In the genomic region with DNA sequence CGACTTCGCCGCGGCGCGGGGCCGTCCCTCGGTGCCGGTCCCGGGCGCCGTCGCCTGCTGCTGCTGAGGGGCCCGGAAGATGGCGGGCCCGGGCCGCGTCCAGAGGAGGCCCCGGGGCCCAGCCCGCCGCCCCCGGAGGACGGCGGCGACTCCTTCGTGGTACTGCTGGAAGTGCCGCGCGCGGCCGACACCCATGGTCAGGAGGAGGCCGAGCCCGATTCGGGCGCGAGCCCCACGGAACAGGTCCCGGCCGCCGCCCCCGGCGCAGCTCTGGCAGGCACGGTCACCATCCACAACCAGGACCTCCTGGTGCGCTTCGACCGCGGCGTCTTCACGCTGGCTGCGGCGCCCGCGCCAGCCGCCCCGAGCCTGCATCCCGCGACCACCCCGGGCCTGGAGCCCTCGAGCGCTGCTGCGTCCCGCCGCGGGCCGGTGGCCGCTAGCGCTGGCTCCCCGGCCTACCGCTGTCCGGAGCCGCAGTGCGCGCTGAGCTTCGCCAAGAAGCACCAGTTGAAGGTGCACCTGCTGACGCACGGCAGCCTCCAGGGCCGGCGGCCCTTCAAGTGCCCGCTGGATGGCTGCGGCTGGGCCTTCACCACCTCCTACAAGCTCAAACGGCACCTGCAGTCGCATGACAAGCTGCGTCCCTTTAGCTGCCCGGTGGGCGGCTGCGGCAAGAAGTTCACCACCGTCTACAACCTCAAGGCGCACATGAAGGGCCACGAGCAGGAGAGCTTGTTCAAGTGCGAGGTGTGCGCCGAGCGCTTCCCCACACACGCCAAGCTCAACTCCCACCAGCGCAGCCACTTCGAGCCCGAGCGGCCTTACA, we compare ENCODE assay signal across 9 mouse cellular contexts. TPM values are rescaled to one million over a fixed set of nuclear protein-coding genes. Genes with fewer than 3 reads are reported as not detected.
DNase-seq lines count a peak whose midpoint lies in the region; ATAC-seq and TF ChIP-seq lines count a peak whose summit lies in the region.
"Had no signal": no experiment of that assay in that cellular context is flagged by ENCODE, and none has a peak within 500 bp of the region (broad histone marks: within the 10 kb centered on the region; RNA-seq: fewer than 3 reads in every experiment).

No protein-coding gene starts in this region.

- H3K36me3 ChIP-seq in MEL (ENCODE audit: control insufficient read depth in 1 of 2, insufficient read depth in 2 of 2, low read length in 2 of 2): peaks cover 9 to 37% of the 10 kb centered on the region in 2 experiments
- peaks cover 29% of the 10 kb centered on the region for H3K36me3 ChIP-seq in heart, embryonic 14.5 days (ENCODE audit: control insufficient read depth, insufficient read depth, low read length)
- peaks cover 26% of the 10 kb centered on the region for H3K36me3 ChIP-seq in neural tube, embryonic 15.5 days

- H3K9me3 ChIP-seq in MEL (replicated peaks; ENCODE audit: insufficient read depth, low read length): no peaks in the 10 kb centered on the region
- no peaks in the 10 kb centered on the region for H3K9me3 ChIP-seq in heart, embryonic 14.5 days (ENCODE audit: control insufficient read depth, low read length)
- H3K9me3 ChIP-seq in neural tube, embryonic 15.5 days (replicated peaks): no peaks in the 10 kb centered on the region

- TF ChIP-seq EP300 in MEL (IDR thresholded peaks at IDR 0.05; ENCODE audit: low read depth in 1 of 2, low read length in 2 of 2): no peak

- no peak for TF ChIP-seq CTCF in MEL (IDR thresholded peaks at IDR 0.05 in 2 of 3, conservative IDR thresholded peaks at IDR 0.05 in 1 of 3; ENCODE audit: control insufficient read depth in 1 of 3, insufficient read depth in 1 of 3, low read depth in 2 of 3, low read length in 3 of 3, poor library complexity in 1 of 3, severe bottlenecking in 1 of 3)

- ATAC-seq in common myeloid progenitor, adult 5-6 weeks (replicated peaks; ENCODE audit: low read depth, poor library complexity, severe bottlenecking): peak; percentile 43
- ATAC-seq in heart, embryonic 14.5 days (ENCODE audit: insufficient number of reproducible peaks, insufficient read depth, low FRiP score, low read depth): peak; percentile 64
- ATAC-seq in neural tube, embryonic 15.5 days (ENCODE audit: low FRiP score): peak; percentile 83

- H3K4me2 ChIP-seq in heart, embryonic 14.5 days (ENCODE audit: low read length): peak overlapping the region; percentile 90
- H3K4me2 ChIP-seq in neural tube, embryonic 15.5 days: peak overlapping the region; percentile 88

- DNase-seq in 3134 (ENCODE audit: extremely low read depth, insufficient read length, low spot score) (peak; percentile 58), MEL (ENCODE audit: low read depth, low spot score) (peak; percentile 66)
- DNase-seq in kidney, postnatal 14 days: peak; percentile 52
- peak; percentile 28 to 31 for DNase-seq in lung, adult 18-20 months
- DNase-seq in thymus, postnatal 25 days: peak; percentile 38

- under 1% methylated on average over 97 of the region's 98 CpGs for WGBS in heart, embryonic 14.5 days
- WGBS in neural tube, embryonic 15.5 days: under 1% methylated on average over 95 of the region's 98 CpGs

- no peak overlapping the region for H3K27ac ChIP-seq in MEL (ENCODE audit: control insufficient read depth, low read depth, low read length)
- peak overlapping the region; percentile 68 to 86 for H3K27ac ChIP-seq in heart, embryonic 14.5 days (replicated peaks in 1 of 2; ENCODE audit: control insufficient read depth in 1 of 2, insufficient read depth in 1 of 2, low read depth in 2 of 2, low read length in 2 of 2)
- peak overlapping the region; percentile 90 for H3K27ac ChIP-seq in neural tube, embryonic 15.5 days (replicated peaks)

- no peak for TF ChIP-seq POLR2A in MEL (IDR thresholded peaks at IDR 0.05; ENCODE audit: control insufficient read depth in 1 of 2, insufficient read depth in 1 of 2, low read depth in 1 of 2, low read length in 2 of 2, poor library complexity in 1 of 2)

- H3K79me2 ChIP-seq in MEL (ENCODE audit: control insufficient read depth, insufficient read depth, low read length, poor library complexity): peaks cover 21% of the 10 kb centered on the region

- peaks cover 0 to 2% of the 10 kb centered on the region in 2 experiments; a peak in 1 of 4 replicates for H3K27me3 ChIP-seq in MEL (ENCODE audit: control insufficient read depth in 1 of 2, insufficient read depth in 2 of 2, low read length in 2 of 2)
- no peaks in the 10 kb centered on the region for H3K27me3 ChIP-seq in heart, embryonic 14.5 days (ENCODE audit: control insufficient read depth, insufficient read depth, low read length)
- no peaks in the 10 kb centered on the region for H3K27me3 ChIP-seq in neural tube, embryonic 15.5 days (replicated peaks)

- H3K4me1 ChIP-seq in MEL (ENCODE audit: control insufficient read depth in 1 of 2, insufficient read depth in 2 of 2, low read length in 2 of 2): peaks cover 17 to 30% of the 10 kb centered on the region in 2 experiments
- peaks cover 4 to 22% of the 10 kb centered on the region in 2 experiments; a peak in 3 of 4 replicates for H3K4me1 ChIP-seq in heart, embryonic 14.5 days (ENCODE audit: control insufficient read depth in 2 of 2, insufficient read depth in 2 of 2, low read length in 2 of 2)
- peaks cover 32% of the 10 kb centered on the region for H3K4me1 ChIP-seq in neural tube, embryonic 15.5 days

- no peak for TF ChIP-seq RAD21 in MEL (IDR thresholded peaks at IDR 0.05; ENCODE audit: low read depth, low read length)

- H3K4me3 ChIP-seq in MEL (ENCODE audit: control insufficient read depth in 1 of 2, insufficient read depth in 1 of 2, low read depth in 2 of 2, low read length in 2 of 2): peak overlapping the region; percentile 76 to 94
- peak overlapping the region; percentile 93 to 96 for H3K4me3 ChIP-seq in heart, embryonic 14.5 days (ENCODE audit: control insufficient read depth in 1 of 2, insufficient read depth in 1 of 2, low read depth in 1 of 2, low read length in 2 of 2)
- H3K4me3 ChIP-seq in neural tube, embryonic 15.5 days (replicated peaks): peak overlapping the region; percentile 88

- H3K9ac ChIP-seq in MEL (ENCODE audit: control insufficient read depth, low read depth, low read length, poor library complexity, severe bottlenecking): peak overlapping the region; percentile 87
- H3K9ac ChIP-seq in heart, embryonic 14.5 days (ENCODE audit: low read length): peak overlapping the region; percentile 93
- peak overlapping the region; percentile 86 for H3K9ac ChIP-seq in neural tube, embryonic 15.5 days (replicated peaks)

TF ChIP-seq in MEL, 35 proteins besides CTCF, POLR2A, EP300 and RAD21:
- TF ChIP-seq MYB (IDR thresholded peaks at IDR 0.05; ENCODE audit: low read depth, low read length) (no peak), E2F4 (IDR thresholded peaks at IDR 0.05; ENCODE audit: borderline replicate concordance, low read depth, low read length) (no peak), MXI1 (IDR thresholded peaks at IDR 0.05; ENCODE audit: low read depth, low read length) (peak; percentile 27; the same call in 1 of the 2 replicates), MEF2A (IDR thresholded peaks at IDR 0.05; ENCODE audit: extremely low read depth, insufficient replicate concordance, low read depth, low read length, poor library complexity, severe bottlenecking) (no peak), POLR2AphosphoS2 (IDR thresholded peaks at IDR 0.05; ENCODE audit: low read length) (no peak), SIN3A (IDR thresholded peaks at IDR 0.05; ENCODE audit: low read length) (peak; percentile 17; the same call in 1 of the 2 replicates)

RNA-seq across cellular contexts. Expression of gene Zxdc, which starts 0.6 kb away (rescaled TPM):
- 7.8 and 8.6 TPM in 2 replicates for total RNA-seq in MEL (2012; rRNA removed)
- polyA plus RNA-seq in MEL (2012; ENCODE audit: insufficient read depth in 1 of 2, insufficient read length in 2 of 2, low read depth in 1 of 2, low replicate concordance in 2 of 2, missing spikeins in 1 of 2): 10 to 100 TPM in 1 of 2 experiments, not detected in 1; 10.7 TPM
- 11.6 and 15.8 TPM in 2 replicates for total RNA-seq in common myeloid progenitor, adult 5-6 weeks (2017)
- 11.0 and 11.5 TPM in 2 replicates for polyA plus RNA-seq in heart, embryonic 14.5 days (2014; fragmentation: Nextera tagmentation; extraction: Ambion mirVana)
- 8.1 and 10.4 TPM in 2 replicates for polyA plus RNA-seq in neural tube, embryonic 15.5 days (2015; fragmentation: Nextera tagmentation; extraction: Ambion mirVana)

RNA-seq across cellular contexts. Expression of gene Uroc1, which starts 36.9 kb away (rescaled TPM):
- total RNA-seq in MEL (2012; rRNA removed): not detected in 2 replicates
- not detected for polyA plus RNA-seq in MEL (2012; ENCODE audit: insufficient read depth in 1 of 2, insufficient read length in 2 of 2, low read depth in 1 of 2, low replicate concordance in 2 of 2, missing spikeins in 1 of 2)
- total RNA-seq in common myeloid progenitor, adult 5-6 weeks (2017): not detected in 2 replicates
- polyA plus RNA-seq in heart, embryonic 14.5 days (2014; fragmentation: Nextera tagmentation; extraction: Ambion mirVana): not detected in 2 replicates
- 0.11 TPM in 1 of 2 replicates, not detected in the other for polyA plus RNA-seq in neural tube, embryonic 15.5 days (2015; fragmentation: Nextera tagmentation; extraction: Ambion mirVana)

RNA-seq across cellular contexts. Expression of gene Chst13, which starts 45.0 kb away (rescaled TPM):
- total RNA-seq in MEL (2012; rRNA removed): not detected in 2 replicates
- polyA plus RNA-seq in MEL (2012; ENCODE audit: insufficient read depth in 1 of 2, insufficient read length in 2 of 2, low read depth in 1 of 2, low replicate concordance in 2 of 2, missing spikeins in 1 of 2): not detected
- 0.29 TPM in 1 of 2 replicates, not detected in the other for total RNA-seq in common myeloid progenitor, adult 5-6 weeks (2017)
- not detected in 2 replicates for polyA plus RNA-seq in heart, embryonic 14.5 days (2014; fragmentation: Nextera tagmentation; extraction: Ambion mirVana)
- polyA plus RNA-seq in neural tube, embryonic 15.5 days (2015; fragmentation: Nextera tagmentation; extraction: Ambion mirVana): 0.36 TPM in 2 replicates
- total RNA-seq: gastrocnemius, adult 8-10 months had no signal

RNA-seq across cellular contexts. Expression of gene Cfap100, which starts 58.7 kb away (rescaled TPM):
- total RNA-seq in MEL (2012; rRNA removed): not detected in 2 replicates
- under 1 TPM in 1 of 2 experiments, not detected in 1; 0.19 TPM for polyA plus RNA-seq in MEL (2012; ENCODE audit: insufficient read depth in 1 of 2, insufficient read length in 2 of 2, low read depth in 1 of 2, low replicate concordance in 2 of 2, missing spikeins in 1 of 2)
- not detected in 2 replicates for total RNA-seq in common myeloid progenitor, adult 5-6 weeks (2017)
- 0.24 and 0.30 TPM in 2 replicates for polyA plus RNA-seq in heart, embryonic 14.5 days (2014; fragmentation: Nextera tagmentation; extraction: Ambion mirVana)
- 7.5 and 7.7 TPM in 2 replicates for polyA plus RNA-seq in neural tube, embryonic 15.5 days (2015; fragmentation: Nextera tagmentation; extraction: Ambion mirVana)
